Mouse (Mus musculus) c-Kit-positive CD71-positive TER-119-negative erythroid progenitor cells, embryonic 14.5 days (primary cell): ENCODE data around the gene Actg2.
"Not testable (repeated sequence)": the region's sequence is repeated elsewhere in the genome, so short reads cannot be mapped to it uniquely, and the experiment has no call there.

Source experiments
- DNase-seq: peaks from one replicate; pipeline ENCODE4 v3.0.0-alpha.2; 2013; ENCODE audit warnings: low read depth

Gene Actg2

DNA sequence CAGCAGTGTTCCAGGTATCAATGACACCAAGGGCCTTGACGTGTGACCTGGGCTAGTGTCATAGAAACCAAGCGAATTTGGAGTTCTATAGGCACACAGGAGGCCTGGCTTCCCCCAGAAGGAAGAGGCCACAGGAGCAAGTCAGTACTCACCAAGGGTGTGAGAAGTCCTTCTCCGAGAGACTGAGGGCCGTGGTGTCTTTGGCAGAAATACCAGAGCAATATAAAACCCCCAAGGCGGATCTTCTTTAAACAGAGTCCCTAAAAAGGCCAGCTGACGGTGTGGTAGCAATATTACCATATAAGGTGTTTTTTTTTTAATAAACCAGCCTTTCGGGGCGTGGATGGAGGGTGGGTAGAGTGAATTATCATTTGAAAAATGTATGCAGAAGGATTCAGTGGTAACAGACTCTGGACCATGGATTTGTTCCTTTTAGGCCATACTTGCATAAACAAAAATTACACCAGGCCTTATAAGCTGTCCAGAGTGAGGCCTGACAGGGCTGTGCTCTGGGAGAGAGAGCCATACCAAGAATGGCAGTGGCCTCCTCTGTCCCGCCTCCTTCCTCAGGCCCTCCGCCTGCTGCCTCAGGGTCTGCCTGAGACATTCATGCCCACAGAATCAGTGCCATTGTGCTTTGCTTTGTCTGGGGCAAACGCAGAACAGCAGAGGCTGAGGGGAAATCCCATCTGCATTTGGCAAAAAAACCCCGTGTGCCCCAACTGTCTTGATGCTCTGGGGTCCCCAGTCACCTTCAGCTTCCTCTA, at the start of gene Actg2:
Gene Actg2 (minus strand): TSS at position 238 of the 767 bp plus-strand sequence.
- DNase-seq, result no peak

DNA sequence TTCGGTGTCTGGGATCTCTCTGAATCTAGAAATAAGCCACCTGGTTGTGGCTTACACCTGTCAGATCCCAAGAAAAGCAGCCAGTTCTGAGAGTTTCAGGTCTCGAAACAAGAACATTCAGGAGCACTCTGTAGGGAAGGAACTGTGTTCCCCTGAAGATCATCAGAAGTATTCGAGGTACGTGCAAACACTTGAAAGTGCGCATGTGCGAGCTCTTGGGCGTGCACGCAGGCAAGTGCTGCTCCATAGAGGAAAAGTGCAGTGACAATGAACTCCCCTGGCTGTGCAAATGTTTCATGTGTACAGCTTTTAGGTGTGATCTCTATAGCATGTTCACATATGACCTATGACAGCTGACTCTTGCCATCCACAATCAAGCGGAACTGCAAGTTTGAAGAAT, 49.3 kb upstream of the Actg2 start:
- not testable (repeated sequence) for DNase-seq

DNA sequence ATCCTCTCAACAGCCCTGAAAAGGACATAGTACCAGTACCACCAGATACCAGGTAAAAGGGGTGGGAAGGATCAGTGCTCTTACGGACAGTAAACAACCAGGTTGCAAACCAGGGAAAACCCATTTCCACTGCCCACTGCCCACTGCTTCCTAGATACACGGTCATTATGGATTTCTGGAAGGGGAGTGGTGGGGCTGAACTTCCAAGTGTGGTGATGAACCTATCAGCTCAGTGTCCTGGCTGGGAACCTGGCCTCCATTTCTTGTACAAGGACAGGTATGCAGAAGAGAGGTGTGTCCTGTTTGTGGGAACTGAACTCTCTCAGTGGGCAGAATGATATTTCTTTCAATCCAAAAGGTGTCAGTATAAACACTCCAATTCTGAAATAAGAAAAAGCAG, 47.5 kb upstream of the Actg2 start:
- no peak for DNase-seq

GRCm38 (mm10) chr6:83582938-83583270, 46.8 kb upstream of the Actg2 start:
- peak; percentile 51 for DNase-seq

- DNase-seq, result no peak
These were observed 46.3 kb upstream of the Actg2 start for GRCm38 (mm10) chr6:83582135-83582937.

GRCm38 (mm10) chr6:83577534-83577933, 41.5 kb upstream of the Actg2 start:
- no peak for DNase-seq

- DNase-seq, result no peak
These were observed 39.5 kb upstream of the Actg2 start for GRCm38 (mm10) chr6:83575609-83576008.

GRCm38 (mm10) chr6:83572671-83573070, 36.6 kb upstream of the Actg2 start, which contains the start of gene Stambp:
Stambp (minus strand) TSS chr6:83572729.
- DNase-seq, result no peak

DNA sequence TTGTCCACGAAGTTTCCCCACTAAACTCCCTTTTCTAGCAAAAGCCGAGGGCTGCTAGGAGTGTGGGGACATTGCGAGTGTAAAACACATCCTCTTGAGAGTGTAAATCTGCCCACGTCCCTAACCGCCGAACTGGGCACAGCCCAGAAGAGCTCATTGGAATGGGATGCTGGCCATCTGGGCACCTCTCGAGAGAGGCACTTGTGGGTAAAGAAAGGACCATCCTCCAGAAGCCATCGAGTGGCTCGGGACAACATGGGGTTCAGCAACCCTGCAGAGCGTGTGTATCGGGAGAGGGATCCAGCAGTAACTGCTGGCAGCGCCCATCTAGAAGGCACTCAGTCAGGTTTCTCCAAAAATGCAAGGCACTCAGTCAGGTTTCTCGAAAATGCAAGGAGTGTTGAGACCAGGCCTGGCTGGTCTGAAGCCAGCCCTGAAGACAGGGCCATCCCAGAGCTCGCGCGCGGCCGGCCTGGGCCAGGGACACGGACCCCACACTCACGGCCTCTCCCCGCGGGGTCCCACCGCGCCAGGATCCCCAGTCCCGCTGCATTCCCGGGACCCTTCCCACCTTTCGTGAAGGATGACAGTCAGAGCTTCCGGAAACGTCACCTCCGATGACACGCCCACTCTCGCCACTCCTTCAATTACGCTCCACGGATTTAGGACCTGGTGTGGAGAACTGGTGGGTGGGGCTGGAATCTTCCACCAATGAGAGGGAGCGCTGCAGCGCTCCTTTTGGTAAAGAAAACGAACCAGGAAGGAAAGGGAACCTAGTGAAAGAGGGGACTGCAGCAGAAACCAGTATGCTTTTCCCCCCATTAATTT, 36.0 kb upstream of the Actg2 start:
- DNase-seq, result peak; percentile 93

DNA sequence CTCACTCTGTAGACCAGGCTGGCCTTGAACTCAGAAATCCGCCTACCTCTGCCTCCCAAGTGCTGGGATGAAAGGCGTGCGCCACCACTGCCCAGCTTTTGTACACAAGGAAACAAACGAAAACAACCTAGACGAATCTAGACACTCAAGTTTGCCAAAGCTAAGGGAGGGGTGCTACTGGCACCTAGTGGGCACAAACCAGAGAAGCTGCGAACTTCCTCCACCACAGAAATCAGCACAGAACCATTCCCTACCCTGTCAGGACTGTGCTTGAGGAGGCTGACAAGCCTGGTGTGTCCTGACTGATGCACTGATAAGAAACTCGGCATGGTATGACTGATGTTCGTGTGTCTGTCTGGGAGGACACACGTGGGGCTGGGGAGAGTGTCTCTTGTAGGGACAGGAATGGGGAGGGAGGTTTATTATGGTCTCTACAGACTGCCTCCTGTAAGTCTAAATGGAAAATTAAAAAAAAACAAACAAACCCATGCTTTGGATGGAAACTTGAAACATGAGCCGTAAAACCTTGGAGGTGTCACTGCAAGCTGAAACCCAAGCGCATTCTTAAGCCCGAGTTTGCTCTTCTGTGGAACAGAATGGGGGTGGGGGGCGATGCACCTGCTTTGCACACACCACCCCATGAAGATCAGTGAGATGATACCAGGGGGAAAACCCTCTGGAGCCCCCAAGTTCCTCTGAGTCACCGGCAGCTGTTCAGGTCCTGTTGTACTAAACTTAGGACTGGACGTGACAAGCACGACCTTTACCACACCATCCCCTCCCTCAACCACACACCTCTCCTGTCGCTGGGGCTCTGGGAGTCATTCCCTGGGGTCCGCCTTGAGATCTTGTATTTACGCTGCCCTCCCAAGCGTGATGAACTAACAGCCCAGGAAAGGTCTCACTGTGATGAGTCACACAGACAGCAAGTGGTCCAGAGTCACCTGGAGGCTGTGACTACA, 33.1 kb upstream of the Actg2 start:
- DNase-seq, result no peak

- DNase-seq, result no peak
These were observed 19.9 kb upstream of the Actg2 start for GRCm38 (mm10) chr6:83555972-83556371.

DNA sequence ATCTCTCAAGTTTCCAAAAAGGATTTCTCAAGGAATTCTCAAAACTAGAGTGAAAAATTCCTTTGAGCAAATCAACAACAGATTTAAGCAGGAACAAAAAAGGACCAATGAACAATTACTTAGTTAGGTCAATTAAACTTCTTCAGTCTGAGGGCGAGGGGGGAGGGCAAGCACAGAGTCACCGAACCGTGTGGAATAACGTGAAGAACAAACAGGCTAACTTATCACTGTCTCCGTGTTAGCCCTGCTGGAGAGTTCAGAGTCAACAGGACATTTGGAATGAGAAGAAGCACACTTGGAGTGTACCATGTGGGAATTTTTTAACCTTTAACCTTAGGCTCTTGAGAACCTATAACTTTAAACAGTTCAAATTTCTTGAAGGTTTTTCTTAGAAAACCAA, 12.3 kb upstream of the Actg2 start:
- DNase-seq, result no peak

GRCm38 (mm10) chr6:83545778-83546177, 9.7 kb upstream of the Actg2 start:
- no peak for DNase-seq

DNA sequence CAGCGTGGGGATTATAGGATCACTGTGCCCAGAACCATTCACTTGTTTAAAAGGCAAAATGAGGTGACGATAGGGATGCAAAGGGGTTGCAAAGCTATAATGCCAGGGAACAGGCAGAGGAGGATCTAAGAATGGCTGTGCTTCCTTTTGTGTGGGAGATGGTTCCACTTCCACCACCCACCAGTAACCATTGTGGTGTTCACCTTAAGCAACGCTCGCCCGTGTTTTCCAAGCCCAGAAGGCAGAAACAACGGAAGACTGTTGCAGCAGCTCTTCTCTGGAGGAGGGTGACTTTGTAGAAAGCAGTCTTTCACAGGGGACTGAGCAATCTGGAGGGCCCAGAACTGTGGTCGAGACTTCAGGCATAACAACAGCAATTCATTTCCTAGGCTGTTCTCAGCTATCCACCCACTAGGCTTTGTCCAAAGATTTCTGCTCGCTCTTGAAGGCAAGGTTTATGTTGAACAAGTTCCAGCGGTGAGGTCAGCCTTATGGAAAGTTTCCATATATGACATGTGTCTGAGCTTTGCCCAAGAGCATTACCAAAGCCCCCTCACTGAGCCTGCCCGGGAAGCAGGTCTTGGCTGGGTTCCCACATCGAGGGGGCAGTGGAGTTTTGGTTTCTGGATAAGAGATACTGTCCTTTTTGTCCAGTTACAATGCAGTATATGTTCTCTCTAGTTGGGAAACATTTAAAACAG, 5.8 kb upstream of the Actg2 start:
- no peak for DNase-seq

- no peak for DNase-seq
These were observed 4.0 kb upstream of the Actg2 start for GRCm38 (mm10) chr6:83540017-83540416.

- no peak for DNase-seq
These were observed 662 bp upstream of the Actg2 start for GRCm38 (mm10) chr6:83536795-83537059.

- DNase-seq, result no peak
These were observed 3.5 kb downstream of the Actg2 start for GRCm38 (mm10) chr6:83532608-83533007.

- no peak for DNase-seq
These were observed 12.9 kb downstream of the Actg2 start for GRCm38 (mm10) chr6:83523194-83523593.

DNA sequence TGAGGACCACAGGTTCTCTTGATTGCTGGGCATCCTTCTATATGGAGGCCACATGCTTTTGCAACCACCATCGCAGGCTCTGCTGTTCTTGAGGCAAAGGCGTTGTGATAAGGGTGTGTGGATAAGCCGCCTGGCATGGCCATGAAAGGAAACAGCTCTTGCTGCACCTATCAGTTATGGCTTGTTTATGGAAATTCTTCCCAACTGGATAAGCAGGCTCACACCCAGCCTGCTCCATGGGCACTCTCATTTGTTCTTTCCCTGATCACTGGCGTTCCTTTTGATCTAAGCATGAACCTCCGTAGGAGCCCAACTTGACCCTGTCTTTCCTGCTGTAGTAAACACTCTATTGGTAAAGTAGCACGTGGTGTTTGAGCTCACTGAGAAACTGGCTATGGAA, 14.3 kb downstream of the Actg2 start:
- no peak for DNase-seq

DNA sequence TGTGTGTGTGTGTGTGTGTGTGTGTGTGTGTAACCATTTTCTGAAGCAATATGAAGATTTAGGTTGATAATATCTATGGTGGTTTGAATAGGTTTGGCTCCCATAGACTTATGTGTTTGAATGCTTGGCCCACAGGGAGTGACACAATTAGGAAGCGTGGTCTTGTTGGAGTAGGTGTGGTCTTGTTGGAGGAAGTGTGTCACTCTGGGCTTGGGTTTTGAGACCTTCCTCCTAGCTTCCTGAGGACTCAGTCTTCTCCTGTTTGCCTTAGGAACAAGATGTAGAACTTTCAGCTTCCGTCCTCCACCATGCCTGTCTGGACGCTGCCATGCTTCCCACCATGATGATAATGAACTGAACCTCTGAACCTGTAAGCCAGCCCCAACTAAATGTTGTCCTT, 17.4 kb downstream of the Actg2 start:
- no peak for DNase-seq

GRCm38 (mm10) chr6:83515172-83515571, 20.9 kb downstream of the Actg2 start:
- DNase-seq, result no peak
